Mouse (Mus musculus) kidney, adult 11 months (tissue): Measurements from ENCODE around the gene Stil.
"Not testable (repeated sequence)": the region's sequence is repeated elsewhere in the genome, so short reads cannot be mapped to it uniquely, and the experiment has no call there.

Source experiments
- DNase-seq: peaks from one replicate; pipeline ENCODE4 v3.0.0; 2022

Gene Stil

DNA sequence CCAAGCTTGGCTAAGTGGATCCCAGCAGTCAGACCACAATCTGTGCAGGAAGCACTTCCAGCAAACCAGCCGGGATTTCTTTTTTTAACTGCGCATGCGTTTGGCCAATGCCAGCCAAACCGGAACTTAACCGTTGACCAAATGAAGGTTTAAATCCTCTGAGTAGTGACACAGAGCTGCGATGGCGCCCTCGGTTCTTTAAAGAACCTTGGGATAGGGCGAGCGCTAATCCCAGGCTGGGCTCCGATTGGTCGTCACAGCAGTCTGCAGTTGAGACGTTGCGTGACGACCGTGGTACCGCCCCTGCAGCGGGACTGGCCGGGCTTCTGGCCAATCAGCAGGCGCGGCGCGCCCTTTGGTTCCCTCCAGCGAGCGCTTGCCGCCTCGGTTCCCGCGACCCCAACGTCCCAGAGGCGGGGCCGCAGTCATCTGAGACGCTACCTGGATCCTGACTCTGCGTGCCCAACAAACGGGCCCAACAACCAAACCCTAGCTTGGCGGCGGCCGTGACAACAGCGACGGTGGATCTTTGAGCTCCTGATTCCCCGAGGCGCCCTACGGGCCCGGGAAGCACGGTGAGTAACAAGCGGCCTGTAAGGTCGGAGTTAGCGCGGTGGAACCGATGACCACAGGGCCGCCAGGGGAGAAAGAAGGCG lies at the start of gene Stil:
Stil (plus strand) TSS at position 387 of the 656 bp plus-strand sequence.
- peak; percentile 97 for DNase-seq

- DNase-seq: no peak
Observed at GRCm38 (mm10) chr4:114953172-114953571, 46.8 kb upstream of the Stil start.

DNA sequence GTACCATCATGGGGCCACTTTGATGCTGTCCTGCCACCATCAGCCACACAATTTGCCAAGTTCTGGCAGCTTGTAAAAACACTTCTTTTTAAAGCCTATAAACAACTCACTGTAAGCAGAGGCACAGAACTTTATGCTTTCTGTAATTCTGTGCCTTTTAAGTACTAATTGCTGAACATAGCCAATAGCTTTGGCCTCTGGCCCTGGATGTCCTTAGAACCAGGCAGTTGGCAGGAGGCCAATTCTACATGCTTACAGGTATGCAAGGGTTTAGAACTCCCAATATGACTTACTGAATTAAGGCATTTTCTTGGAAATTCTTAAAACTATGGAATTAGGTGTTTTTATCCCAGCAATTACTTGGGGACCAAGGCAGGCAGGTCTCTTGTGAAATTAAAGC lies 42.6 kb upstream of the Stil start:
- DNase-seq: no peak

GRCm38 (mm10) chr4:114958231-114958630 lies 41.7 kb upstream of the Stil start:
- DNase-seq: no peak

- no peak for DNase-seq
Observed at GRCm38 (mm10) chr4:114958786-114959185, 41.2 kb upstream of the Stil start.

GRCm38 (mm10) chr4:114959533-114959932 lies 40.4 kb upstream of the Stil start:
- no peak for DNase-seq

DNA sequence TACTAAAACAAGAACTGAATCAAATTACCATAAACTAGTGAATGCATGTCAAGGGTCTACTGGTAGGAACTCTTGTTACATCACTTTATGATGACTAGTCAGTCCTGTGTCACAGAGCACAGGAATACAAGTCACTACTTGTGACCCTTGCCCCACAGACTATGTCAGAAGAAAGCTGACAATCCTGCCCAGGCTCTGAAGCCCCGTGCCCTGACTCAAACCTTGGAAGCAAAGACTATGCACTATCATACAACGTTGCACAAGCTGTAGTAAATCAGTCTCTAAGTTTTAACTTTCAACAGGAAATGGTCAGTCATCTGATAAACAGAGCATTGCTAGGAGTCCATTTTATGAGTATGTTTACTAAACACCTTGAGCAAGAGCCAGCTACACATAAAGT lies 39.1 kb upstream of the Stil start:
- DNase-seq: not testable (repeated sequence)

DNA sequence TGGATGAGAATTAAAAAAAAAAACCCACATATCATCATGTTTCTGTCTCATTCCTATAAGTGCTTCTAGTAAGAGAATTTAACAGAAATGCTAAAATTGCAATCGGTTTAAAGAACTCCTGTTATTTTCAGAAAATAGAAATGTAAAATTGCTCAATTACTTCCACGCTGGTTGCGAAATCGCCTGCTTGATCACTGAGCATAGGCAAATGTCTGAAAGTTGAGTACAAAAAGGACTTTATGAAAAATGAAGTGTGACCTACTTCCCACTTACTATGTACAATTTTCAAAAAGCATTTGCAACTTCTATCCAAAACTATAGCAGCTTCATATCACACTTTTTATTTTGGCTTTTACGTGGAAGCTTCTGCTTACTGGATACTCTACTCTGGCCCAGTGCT lies 29.2 kb upstream of the Stil start:
- DNase-seq: no peak

DNA sequence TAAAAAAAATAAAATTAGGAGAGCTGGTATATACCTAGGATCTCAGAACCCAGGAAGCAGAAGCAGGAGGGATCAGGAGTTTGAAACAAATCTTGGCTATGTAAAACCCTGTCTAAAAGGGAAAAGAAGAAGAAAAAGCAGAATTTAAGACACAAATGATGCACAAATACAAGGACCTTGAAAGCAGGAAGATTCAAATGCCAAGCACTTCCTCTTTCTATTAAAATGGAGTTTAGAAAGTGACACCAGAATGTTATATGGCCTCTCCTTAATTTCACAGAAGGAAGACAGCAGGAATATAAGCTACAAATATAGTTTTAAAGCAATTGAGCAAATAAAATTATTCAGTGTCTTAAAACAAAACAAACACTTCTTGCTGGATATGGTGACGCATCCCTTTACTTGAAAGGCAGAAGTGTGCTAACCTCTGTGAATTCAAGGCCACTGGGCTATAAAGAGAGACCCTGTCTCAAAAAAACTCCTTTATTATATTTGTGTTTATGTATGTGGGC lies 26.7 kb upstream of the Stil start:
- no peak for DNase-seq

- DNase-seq: no peak
Observed at GRCm38 (mm10) chr4:114982619-114983018, 17.3 kb upstream of the Stil start.

- no peak for DNase-seq
Observed at GRCm38 (mm10) chr4:114983020-114983419, 16.9 kb upstream of the Stil start.

- no peak for DNase-seq
Observed at GRCm38 (mm10) chr4:114986211-114986590, 13.8 kb upstream of the Stil start.

- peak; percentile 79 for DNase-seq
Observed at GRCm38 (mm10) chr4:114986591-114987432, 13.1 kb upstream of the Stil start, which contains the start of gene Cmpk1. Cmpk1 (minus strand) TSS chr4:114987241.

- no peak for DNase-seq
Observed at GRCm38 (mm10) chr4:114994218-114994617, 5.7 kb upstream of the Stil start.

DNA sequence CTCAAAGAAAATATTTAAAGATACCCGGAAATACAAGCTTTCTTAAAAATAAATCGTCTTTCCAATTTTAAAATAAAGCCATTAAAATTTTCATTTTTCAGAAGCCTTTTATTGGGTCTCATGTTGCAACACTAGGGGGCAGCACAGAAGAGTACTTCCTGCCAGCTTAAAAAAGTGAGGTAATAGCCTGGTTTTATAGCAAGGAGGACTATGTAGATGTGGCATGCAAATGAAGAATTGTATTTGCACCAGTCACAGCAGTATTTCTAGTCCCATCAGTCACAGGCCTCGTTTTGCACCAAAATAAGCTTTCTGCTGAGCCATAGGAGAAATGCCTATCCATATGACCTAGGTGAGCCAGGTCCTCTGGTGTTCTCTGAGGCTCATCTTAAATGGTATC lies 2.9 kb upstream of the Stil start:
- no peak for DNase-seq

DNA sequence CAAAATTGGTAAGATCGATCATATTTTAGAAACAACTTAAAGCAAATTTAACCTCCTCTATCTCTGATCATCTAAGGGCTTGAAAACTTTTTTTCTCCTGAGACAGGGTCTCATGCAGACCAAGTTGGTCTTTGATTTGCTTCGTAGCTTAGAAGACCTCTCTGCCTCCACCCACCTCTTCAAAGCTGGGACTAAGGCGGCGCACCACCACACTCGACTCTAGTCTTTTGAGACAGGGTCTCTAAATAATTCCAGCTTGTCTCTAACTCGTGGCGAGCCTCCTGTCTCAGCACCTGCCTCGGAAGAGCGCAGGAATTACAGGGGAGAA lies 550 bp upstream of the Stil start:
- DNase-seq: no peak

DNA sequence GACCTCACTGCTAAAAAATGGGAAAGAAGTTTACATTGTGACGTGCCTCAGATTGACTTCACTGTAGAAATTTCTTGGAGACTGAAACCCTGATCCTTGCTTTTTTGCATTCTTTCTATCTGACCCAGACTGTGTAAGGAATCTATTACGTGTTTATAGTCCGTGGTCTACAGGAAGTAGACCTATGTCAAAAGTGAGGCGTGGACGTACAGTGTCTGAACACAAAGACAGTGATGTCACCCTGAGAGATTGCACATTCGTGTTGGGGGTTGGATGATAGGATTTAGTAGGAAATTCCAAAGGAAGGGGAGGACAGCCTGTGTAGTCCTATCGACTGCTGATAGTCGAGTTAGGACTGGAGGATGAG lies 453 bp downstream of the Stil start:
- DNase-seq: no peak

- no peak for DNase-seq
Observed at GRCm38 (mm10) chr4:115014276-115014675, 14.3 kb downstream of the Stil start.

DNA sequence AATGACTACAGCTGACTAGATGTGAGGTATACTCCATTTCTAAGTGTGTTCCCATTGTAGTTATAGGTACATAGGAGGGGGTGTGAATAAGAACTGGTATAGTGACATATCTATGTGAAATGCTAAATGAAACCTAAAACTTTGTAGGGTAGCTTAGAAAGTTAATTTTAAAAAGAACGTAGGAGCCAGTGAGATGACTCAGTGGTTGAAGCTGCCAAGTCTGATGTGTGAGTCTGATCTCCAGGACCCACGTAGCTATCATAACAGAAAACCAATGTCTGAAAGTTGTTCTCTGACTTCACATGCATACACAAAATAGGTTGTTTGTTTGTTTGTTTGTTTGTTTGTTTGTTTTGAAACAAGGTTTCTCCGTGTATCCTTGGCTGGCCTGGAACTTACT lies 20.0 kb downstream of the Stil start:
- no peak for DNase-seq

DNA sequence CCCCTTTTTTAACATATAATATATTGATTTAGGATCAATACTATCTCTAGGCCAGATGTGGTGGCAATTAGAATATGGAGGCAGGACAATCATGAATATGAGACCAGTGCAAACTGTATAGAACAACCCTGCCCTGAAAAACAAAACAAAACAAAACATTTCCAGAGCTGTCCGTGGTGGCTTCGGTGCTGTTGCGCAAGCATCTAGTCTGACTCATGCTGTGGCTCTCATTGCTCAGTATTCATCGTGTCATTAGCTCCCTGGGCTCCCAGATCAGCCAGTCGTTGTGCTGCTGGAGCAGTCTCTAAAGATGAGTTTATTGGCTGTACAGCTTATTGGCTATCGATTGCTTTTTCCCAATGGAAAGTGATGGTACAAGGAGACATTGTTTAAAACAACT lies 35.1 kb downstream of the Stil start:
- DNase-seq: no peak

DNA sequence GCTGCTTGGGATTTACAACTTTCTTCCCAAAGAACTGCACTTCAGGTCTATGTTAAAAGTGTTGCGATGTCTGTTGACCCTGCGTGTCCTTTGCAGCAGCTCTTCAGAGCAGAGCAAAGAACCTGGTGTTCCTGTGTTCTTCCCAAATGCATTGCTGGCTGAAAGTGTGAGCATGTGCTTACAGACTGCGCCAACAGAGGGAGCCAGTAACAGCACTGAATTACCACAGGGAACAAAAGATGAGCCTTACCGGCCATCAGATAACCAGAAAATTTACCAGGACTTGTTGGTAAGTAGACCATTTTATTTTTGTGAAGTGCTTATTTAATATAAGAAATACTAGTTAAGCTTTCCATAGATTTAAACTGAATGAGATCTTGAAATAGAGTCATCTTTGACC lies 38.3 kb downstream of the Stil start:
- DNase-seq: peak; percentile 32

DNA sequence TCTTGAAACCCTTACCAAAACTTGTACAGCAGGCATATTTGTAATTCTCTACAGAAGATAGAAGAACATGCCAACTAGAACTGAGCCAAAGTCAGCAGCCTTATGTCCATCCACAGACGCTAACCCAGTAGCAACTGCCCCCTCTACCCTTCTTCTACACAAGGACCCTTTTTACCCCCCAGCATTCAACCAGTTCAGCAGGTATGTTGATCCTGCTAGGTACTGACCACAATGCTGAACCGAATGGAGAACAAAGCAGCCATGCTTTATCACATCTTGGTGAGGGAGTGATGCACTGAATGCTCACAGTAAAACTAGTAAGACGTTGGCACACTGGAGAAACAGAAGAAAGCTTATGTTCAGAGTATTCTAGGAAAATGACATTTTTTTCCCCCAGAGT lies 45.7 kb downstream of the Stil start:
- DNase-seq: no peak

DNA sequence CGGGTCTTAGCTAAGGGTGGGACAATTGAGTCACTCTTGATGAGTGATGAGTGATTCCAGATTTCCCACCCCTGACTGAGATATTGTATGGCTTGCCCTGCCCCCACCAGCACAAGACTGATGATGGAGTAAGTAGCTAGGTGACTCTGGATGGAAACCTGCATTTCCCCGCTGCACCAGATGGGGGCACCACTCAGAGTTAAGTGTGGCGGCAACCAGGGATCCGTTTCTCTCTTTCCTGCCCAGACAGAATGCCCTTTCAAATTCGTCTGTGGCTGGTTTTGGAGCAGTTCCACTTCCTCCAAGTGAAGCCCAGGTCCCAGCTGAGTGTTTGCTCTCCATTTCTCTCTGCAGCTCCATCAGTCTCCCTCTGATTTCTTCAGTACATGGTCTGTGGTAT lies 47.8 kb downstream of the Stil start:
- DNase-seq: peak; percentile 65

- DNase-seq: no peak
Observed at GRCm38 (mm10) chr4:115048190-115048589, 48.2 kb downstream of the Stil start.

DNA sequence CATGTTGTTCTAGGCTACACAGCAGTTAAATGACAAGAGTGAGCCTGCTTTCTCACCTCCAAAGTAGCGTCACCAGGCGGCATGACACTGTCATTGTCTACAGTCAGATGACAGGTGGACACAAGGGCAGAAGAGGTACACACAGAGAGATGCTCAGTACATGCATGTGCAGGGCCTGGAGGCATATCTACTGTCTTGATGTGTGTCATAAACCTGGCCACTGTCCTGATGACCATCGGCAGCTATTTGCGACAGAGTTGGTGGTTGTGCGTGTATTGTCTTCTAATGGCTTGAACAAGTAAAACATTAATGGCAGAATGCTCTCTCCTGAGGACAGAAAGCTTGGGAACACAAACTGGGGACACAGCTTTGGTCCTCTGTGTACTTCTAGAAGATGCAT lies 51.3 kb downstream of the Stil start:
- no peak for DNase-seq
